Mouse (Mus musculus) fat pad, adult 2 months (tissue): ENCODE data around the gene Cacna1d.

Experiments
- DNase-seq: peaks from one replicate; pipeline ENCODE4 v3.0.0-alpha.2; 2011; ENCODE audit warnings: low read depth, low spot score; ENCODE audit errors: extremely low read depth

The Cacna1d gene

GRCm38 (mm10) chr14:30340140-30340539 is 151.1 kb downstream of the Cacna1d start:
- no peak for DNase-seq

DNA sequence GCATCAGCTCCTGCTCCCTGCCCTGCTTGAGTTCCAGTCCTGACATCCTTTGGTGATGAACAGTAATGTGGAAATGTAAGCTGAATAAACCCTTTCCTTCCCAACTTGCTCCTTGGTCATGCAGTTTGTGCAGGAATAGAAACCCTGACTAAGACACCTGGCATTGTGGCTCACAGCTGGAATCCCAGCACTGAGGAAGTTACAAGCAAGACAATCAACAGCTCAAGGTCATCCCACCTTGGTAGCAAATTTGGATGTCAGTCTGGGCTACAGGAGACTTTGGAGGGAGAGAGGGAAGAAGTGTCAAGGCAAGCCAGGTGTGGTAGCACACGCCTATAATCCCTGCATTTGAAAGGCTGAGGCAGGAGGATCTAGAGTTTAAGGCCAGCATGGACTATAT is 159.4 kb downstream of the Cacna1d start:
- no peak for DNase-seq

DNA sequence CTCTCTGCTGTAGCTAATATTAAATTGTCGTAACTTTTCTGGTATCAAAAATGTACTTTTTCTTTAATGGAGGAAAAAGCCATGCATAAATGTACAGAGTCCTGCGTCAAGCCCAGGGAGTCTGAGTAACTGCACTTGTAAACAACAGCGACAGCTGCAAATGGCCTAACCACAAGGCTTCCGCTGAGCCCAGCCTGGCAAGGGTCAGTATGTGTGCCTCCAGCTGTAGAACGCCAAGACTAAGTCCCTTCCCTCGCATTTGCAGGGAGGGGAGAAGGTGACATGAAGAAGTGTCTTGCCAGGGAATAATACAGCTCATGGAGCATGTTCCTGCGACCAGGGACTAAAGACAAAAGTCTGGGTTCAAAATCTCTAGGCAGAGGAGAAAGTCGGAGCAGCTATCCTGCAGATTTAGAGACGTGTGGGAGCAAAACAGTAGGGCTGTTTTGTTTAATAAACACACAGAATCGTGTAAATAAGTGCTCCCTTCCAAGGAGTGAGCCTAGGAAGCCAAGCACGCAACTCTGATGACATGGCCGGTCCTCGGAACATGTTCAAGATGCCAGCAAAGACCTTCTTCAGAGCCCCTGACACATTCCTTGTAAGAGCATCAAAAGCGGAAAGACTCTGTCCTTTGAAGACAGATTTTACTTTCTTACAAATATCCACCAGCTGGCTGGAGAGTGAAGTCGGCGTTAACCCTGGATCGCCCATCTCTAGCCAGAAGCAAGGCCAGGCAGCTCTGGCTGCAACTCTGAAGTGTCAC is 160.7 kb downstream of the Cacna1d start:
- DNase-seq = no peak

- no peak for DNase-seq
Observed at GRCm38 (mm10) chr14:30329109-30329508, 162.1 kb downstream of the Cacna1d start.

- no peak for DNase-seq
Observed at GRCm38 (mm10) chr14:30327452-30327851, 163.8 kb downstream of the Cacna1d start.

- DNase-seq = no peak
Observed at GRCm38 (mm10) chr14:30327051-30327450, 164.2 kb downstream of the Cacna1d start.

- no peak for DNase-seq
Observed at GRCm38 (mm10) chr14:30326226-30326625, 165.0 kb downstream of the Cacna1d start.

GRCm38 (mm10) chr14:30324994-30325393 is 166.3 kb downstream of the Cacna1d start:
- no peak for DNase-seq

DNA sequence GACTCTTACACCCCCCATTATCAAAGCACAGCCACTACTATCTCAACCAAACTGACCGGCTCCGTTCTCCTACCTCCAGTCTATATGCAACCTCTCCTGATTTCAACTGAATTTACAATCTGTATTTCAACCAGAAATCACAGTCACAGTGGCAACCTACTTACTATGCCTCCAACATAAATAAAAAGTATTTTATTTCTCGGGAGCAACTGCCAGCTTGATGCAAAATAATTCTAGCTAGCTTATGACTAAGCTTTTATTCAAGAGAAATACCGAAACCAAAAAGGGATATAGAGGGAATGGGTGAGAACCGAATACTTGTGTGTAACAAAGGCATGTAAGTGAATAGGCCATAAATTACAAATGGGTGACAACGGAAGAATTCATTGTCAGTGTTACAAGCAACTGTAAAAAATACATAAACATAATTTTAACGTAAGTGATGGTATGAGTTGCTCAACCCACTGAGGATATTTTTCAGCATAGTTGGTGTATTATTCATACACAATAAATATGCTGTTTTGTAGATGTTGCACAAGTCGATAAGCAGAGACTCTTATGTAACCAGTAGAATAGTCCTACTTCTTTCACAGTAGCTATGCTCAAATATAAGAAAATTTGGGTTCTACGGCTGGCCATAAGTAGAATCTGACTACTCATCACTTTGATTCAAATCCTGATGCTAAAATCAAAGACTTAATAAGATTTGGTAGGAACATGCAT is 172.4 kb downstream of the Cacna1d start:
- DNase-seq = no peak

DNA sequence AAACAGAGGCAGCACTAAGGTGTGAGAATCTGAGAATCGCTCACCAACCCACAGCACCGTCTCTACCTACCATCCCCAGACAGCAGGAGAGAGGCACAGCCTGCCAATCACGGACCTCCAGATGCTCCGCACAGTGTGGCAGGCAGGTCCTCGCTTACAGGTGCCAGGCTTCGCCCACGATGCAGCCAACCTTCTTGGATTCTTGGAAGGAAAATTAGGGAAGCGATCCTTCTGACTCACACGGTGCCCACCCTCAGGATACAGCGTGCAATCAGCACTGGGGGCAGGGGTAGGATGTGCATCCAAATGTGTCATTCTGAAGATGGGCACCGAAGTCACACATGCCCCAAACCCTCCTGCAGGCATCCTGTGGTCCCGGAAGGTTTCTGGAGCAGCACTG is 173.0 kb downstream of the Cacna1d start:
- no peak for DNase-seq

- no peak for DNase-seq
Observed at GRCm38 (mm10) chr14:30317616-30318015, 173.6 kb downstream of the Cacna1d start.

DNA sequence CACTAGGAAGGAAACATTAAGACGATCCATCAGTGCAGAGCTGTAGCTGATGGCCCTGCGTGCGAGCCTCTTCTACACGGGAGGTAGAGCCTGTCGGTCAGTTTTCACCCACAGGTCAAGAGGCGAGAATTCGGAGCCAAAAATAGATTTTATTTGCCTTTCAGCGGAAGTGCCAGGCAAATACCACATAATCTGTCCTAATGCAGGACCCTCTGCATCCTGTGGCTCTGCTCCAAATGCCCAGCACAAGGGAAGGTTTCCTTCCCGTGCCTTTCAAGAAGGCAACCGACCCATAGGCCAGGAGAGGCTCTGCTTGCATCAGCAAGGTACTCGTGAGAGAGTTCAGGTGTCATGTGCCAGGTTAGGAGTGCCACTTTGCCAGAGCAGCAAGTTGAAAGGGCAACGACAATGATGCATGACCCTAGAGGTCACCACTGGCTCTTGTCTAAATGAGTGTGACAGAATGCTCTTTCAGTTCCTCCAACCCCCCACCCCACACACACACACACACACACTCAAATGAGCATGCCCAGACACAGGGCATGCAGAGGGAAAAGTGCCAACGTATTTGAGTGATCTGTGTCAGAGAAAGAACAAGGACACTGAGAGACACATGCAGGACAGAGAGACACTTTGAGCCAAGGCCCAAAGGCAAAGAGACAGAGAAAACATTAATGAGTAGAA is 179.9 kb downstream of the Cacna1d start:
- no peak for DNase-seq

- DNase-seq = no peak
Observed at GRCm38 (mm10) chr14:30310236-30310635, 181.0 kb downstream of the Cacna1d start.

- DNase-seq = no peak
Observed at GRCm38 (mm10) chr14:30306221-30306620, 185.0 kb downstream of the Cacna1d start.

- DNase-seq = no peak
Observed at GRCm38 (mm10) chr14:30299946-30300345, 191.3 kb downstream of the Cacna1d start.

GRCm38 (mm10) chr14:30297492-30297891 is 193.8 kb downstream of the Cacna1d start:
- no peak for DNase-seq

- no peak for DNase-seq
Observed at GRCm38 (mm10) chr14:30292135-30292463, 199.2 kb downstream of the Cacna1d start.

DNA sequence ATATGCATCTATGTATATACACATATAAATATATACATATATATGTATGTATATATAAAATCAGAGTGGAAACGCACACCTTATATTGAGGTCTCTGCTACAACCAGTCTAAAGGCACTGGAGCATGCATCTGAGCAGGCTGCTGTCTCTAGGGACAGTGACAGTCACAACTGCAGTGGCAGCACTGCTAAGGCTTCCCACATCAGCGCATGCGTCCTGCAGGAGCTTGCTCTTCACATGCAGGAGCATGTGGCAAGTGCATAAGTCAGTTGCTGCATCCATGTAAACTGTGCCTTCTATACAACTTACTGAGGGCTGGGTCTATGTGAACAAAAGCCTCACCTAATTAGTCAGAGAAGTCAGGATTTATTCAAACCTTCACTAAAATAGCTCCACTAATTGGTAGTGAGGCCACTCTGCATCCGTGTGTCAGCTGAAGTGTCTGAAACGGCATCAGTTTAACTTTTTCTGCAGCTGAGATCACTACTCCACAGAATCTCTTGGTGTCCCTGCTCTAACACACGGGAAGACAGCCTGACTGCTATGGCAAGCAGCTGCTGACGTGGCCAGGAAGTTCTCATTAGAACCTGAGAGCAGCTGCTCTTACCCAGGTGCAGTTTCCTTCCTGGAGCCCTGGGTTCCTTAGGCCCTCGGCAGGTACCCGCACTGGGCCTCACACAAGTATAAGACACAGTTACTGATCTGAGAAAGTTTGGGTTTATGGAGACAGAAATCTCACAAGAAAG is 199.7 kb downstream of the Cacna1d start:
- DNase-seq = no peak

- DNase-seq = no peak
Observed at GRCm38 (mm10) chr14:30284446-30284845, 206.8 kb downstream of the Cacna1d start.

- no peak for DNase-seq
Observed at GRCm38 (mm10) chr14:30284022-30284421, 207.2 kb downstream of the Cacna1d start.

GRCm38 (mm10) chr14:30275572-30275971 is 215.7 kb downstream of the Cacna1d start:
- DNase-seq = no peak
